Mouse (Mus musculus) limb, embryonic 10.5 days (tissue): ENCODE results near the gene Gm38119. TPM values are rescaled to one million over a fixed set of nuclear protein-coding genes. Genes with fewer than 3 reads are reported as not detected.

ENCODE experiments used
- polyA plus RNA-seq: library from polyadenylated mRNA; unstranded; fragments of >200 nt; fragmentation: Nextera tagmentation; extraction: Ambion mirVana; gene quantifications from 2 replicates; pipeline ENCODE4 v1.2.1, GENCODE M21; 2016

The Gm38119 gene
- polyA plus RNA-seq, 1 experiment from 2014 or later: not detected

Other genes starting within 250 kb of the Gm38119 start
- not detected in 2 replicates for gene Sprr4, start 238.6 kb downstream of the Gm38119 start, polyA plus RNA-seq
- gene 2310046K23Rik, start 204.6 kb downstream of the Gm38119 start, polyA plus RNA-seq: not detected in 2 replicates
- gene Ivl, start 165.4 kb downstream of the Gm38119 start, polyA plus RNA-seq: not detected in 2 replicates
- gene Smcp, start 150.1 kb downstream of the Gm38119 start, polyA plus RNA-seq: not detected in 2 replicates
- gene 2210017I01Rik, start 131.6 kb downstream of the Gm38119 start, polyA plus RNA-seq: not detected in 2 replicates
- not detected in 2 replicates for gene Lce6a, start 117.4 kb downstream of the Gm38119 start, polyA plus RNA-seq
- gene Lce1a1, start 90.8 kb downstream of the Gm38119 start, polyA plus RNA-seq: not detected in 2 replicates
- gene Lce1b, start 82.2 kb downstream of the Gm38119 start, polyA plus RNA-seq: not detected in 2 replicates
- gene Lce1a2, start 68.8 kb downstream of the Gm38119 start, polyA plus RNA-seq: not detected in 2 replicates
- not detected in 2 replicates for gene Lce1c, start 59.8 kb downstream of the Gm38119 start, polyA plus RNA-seq
- gene Lce1d, start 51.9 kb downstream of the Gm38119 start, polyA plus RNA-seq: not detected in 2 replicates
- not detected in 2 replicates for gene Lce1e, start 30.0 kb downstream of the Gm38119 start, polyA plus RNA-seq
- gene Lce1f, start 18.7 kb downstream of the Gm38119 start, polyA plus RNA-seq: not detected in 2 replicates
- gene Lce1g, start 13.2 kb upstream of the Gm38119 start, polyA plus RNA-seq: not detected in 2 replicates
- not detected in 2 replicates for gene Lce1h, start 26.0 kb upstream of the Gm38119 start, polyA plus RNA-seq
- not detected in 2 replicates for gene Lce1i, start 39.8 kb upstream of the Gm38119 start, polyA plus RNA-seq
- not detected in 2 replicates for gene Lce1j, start 51.4 kb upstream of the Gm38119 start, polyA plus RNA-seq
- not detected in 2 replicates for gene Lce1k, start 68.8 kb upstream of the Gm38119 start, polyA plus RNA-seq
- gene Kprp, start 88.2 kb upstream of the Gm38119 start, polyA plus RNA-seq: not detected in 2 replicates
- not detected in 2 replicates for gene Lce1l, start 112.2 kb upstream of the Gm38119 start, polyA plus RNA-seq
- not detected in 2 replicates for gene 2310050C09Rik, start 131.1 kb upstream of the Gm38119 start, polyA plus RNA-seq
- not detected in 2 replicates for gene Lce3a, start 187.1 kb upstream of the Gm38119 start, polyA plus RNA-seq
- not detected in 2 replicates for gene Lce3b, start 193.9 kb upstream of the Gm38119 start, polyA plus RNA-seq
- not detected in 2 replicates for gene Lce3c, start 205.4 kb upstream of the Gm38119 start, polyA plus RNA-seq
- gene Lce3d, start 218.3 kb upstream of the Gm38119 start, polyA plus RNA-seq: not detected in 2 replicates
- not detected in 2 replicates for gene Lce3e, start 228.0 kb upstream of the Gm38119 start, polyA plus RNA-seq